Mouse (Mus musculus) heart, adult 2 months (tissue): Measurements from ENCODE around the gene Catsperb.

Experiments used
- CTCF ChIP-seq: fragments of 200-600 bp; IDR thresholded peaks from 2 replicates; pipeline ENCODE4 v1.8.1; 2022; ENCODE audit warnings: antibody characterized with exemption, mild to moderate bottlenecking, moderate library complexity
- EP300 ChIP-seq: fragments of 200-500 bp; IDR thresholded peaks from 2 replicates; pipeline ENCODE4 v1.6.1; 2011; ENCODE audit warnings: low read depth, low read length, control low read depth; ENCODE audit not compliant: insufficient read depth
- POLR2A ChIP-seq: fragments of 200-500 bp; IDR thresholded peaks from 2 replicates; pipeline ENCODE4 v1.6.1; 2011; ENCODE audit warnings: mild to moderate bottlenecking, low read depth, low read length, control low read depth; ENCODE audit not compliant: insufficient read depth

GRCm38 (mm10) chr12:101462051-101462450, 57.6 kb downstream of the Catsperb start:
- TF ChIP-seq CTCF (no peak), POLR2A (no peak), EP300 (no peak)
